Mouse (Mus musculus): ENCODE measurements around the gene Cxcr6.

Cxcr6 gene

DNA sequence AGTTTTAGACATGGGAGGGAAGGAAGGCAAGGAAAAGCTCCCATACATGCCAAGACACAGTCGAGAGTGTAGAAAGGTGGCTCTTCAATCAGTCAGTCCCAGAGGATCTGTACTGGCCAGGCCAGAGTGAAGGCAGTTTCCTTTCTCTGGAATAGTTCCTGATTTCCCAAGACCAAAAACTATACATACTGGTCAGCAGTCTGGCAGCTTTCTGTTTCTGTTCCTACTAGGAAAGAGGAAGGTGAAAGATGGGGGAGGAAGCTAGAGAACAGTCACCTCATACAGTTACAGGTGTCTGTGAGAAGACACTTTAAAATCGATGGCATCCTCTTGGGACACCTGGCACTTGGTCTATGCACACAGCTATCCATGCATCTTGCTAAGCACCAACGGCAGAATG, 9.2 kb downstream of the Cxcr6 start:
- in situ Hi-C loops (cut with MboI; ENCODE audit: unreplicated experiment in 2 of 2) = no loop called here

DNA sequence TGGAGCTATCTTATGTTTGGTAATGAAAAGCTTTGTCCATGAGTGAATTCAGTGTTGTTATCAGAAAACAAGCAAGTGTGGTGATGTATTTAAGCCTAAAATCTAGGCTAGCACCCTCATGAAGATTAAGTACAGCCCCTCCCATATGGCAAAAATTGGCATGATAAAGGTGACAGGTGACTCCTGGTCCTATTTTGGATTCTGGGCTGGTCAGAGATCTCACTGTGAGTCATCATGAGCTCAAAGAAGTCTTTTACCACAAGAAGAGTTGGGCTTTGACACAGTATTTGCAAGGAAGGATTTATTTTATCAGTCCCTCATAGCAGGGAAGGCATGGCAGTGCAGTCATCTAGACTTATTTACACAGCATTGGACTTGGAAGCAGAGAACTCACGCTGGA, 9.7 kb downstream of the Cxcr6 start:
- in situ Hi-C loops (cut with MboI; ENCODE audit: unreplicated experiment in 2 of 2) = no loop called here

DNA sequence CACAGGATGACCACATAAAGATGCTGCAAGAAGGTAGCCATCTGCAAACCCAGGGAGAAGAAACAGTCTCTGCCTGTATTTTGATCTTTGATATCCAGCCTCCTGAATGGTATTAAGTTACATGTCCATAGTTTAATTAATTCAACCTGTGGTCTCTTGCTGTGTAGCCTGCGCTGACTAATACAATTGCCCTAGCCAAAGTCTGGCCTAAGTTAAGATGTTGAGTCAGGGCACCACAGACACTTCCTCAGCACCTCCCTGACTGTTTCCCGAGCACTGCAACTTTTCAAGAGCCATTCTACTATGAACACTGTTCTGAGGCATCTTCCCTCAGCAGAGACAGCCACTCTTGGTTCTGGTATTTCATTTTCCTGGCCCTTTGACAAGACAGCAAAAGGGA, 12.3 kb downstream of the Cxcr6 start:
- in situ Hi-C loops (cut with MboI; ENCODE audit: unreplicated experiment in 2 of 2) = no loop called here

DNA sequence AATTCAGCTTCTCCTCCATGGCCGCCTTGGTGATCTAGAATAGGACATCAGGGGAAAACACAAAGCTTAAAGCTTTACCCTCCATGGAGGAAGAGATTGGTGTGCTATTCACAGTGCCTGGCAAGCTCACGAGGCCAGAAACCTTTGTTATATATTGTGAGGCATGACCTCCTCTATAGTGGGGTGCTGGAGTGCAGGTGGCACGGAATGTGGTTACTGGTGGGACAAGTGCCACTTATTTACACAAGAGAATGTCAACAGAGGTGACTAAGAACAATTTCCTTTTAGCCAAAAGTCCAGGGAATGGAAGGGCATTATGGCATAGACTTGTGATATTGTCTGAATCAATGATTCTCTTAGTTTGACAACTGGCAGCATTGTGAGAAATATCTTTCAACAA, 20.4 kb downstream of the Cxcr6 start:
- in situ Hi-C loops (cut with MboI; ENCODE audit: unreplicated experiment in 2 of 2) = no loop called here

DNA sequence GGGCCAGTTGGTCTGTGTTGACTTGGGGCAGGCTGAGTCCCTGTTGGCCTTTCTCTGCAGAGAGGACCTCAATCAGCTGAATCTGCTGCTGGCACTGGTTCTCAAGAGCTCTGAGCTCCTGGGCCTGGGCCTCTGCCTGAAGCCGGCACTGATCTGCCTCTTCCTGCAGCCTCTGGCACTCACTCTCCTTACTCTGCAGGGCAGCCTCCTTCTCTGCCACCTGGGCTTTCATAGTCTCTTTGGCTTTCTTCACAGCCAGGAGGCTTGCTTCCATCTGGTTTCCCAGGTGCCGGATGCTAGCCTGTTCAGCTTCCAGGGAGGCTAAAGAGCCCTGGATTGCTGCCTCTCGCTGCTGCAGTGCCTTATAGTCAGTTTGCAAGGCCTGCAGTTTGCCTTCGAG, 22.6 kb downstream of the Cxcr6 start:
- in situ Hi-C loops (cut with MboI; ENCODE audit: unreplicated experiment in 2 of 2) = no loop called here

DNA sequence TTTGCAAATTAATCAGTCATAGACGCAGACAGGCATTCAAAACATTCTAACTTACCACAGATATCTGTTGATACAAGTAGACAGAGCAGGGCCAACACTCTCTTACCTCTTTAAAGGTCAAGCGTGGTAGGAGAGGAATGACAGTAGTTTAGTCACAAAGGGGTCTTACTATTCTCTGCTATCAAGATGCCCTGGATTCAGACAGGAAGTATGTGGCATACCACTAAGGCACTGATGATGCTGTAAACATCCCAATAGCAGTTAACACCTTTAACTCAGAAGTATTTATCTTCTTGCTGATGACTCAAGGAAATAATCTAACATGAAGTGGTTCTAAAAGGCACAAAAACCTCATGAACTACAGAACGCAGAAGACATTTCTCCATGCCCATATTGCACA, 29.6 kb downstream of the Cxcr6 start:
- in situ Hi-C loops (cut with MboI; ENCODE audit: unreplicated experiment in 2 of 2) = no loop called here

DNA sequence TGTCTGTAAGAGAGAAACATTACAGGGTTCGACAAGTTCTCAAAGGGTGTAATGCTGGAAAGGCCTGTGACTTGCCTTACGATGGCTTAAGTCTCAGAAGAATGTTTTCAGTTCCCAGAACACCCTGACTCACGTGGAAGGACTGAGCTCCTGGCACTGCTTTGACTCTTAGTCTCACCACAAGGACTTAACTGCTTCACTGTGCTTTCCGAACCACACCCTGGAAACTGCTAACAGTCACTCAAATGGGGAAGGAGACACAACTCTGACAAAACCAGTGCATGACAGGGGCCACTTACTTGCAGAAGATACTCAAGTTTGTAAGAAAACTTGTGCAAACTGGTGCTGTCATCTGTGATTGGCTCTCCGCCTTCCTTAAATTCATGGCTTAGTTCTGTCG, 34.0 kb downstream of the Cxcr6 start:
- in situ Hi-C loops (cut with MboI; ENCODE audit: unreplicated experiment in 2 of 2) = no loop called here

DNA sequence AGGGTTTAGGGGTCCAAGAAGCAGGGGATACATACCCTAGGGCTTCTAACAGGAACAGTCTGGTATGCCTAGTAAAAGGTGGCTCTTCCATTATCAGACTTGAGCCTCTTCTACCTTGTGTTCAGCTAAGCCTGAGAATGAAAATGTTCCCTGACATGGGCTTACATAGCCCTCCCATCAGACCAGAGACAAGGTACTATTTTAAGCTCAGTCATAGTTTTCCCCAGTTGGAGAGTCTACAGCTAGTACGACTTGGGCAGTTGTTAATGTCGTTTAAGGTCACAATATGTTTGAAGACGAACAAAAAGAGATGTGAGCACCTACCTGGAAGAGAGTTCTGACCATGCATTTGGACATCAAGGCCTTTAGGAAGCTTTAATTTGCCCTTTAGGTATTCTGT, 38.2 kb downstream of the Cxcr6 start:
- in situ Hi-C loops (cut with MboI; ENCODE audit: unreplicated experiment in 2 of 2) = no loop called here

DNA sequence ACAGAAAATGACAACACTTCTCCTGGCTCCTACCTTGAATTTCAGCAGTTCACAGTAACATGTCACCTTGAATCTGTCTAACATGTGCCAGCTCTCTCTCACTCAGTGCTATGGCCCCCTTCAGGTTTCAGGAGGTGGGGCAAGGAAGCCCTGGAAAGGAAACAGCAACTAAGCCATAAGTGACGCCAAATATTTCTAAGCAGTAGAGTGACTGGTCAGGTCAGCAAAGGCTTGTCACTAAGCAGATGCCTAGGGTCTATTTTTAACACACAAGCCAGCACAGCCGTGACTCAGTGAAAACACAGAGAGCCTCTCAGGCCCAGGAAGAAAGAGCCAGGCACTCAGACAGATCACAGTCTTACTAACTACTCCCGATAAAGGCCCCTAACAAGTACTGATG, 38.8 kb downstream of the Cxcr6 start:
- in situ Hi-C loops (cut with MboI; ENCODE audit: unreplicated experiment in 2 of 2) = no loop called here

DNA sequence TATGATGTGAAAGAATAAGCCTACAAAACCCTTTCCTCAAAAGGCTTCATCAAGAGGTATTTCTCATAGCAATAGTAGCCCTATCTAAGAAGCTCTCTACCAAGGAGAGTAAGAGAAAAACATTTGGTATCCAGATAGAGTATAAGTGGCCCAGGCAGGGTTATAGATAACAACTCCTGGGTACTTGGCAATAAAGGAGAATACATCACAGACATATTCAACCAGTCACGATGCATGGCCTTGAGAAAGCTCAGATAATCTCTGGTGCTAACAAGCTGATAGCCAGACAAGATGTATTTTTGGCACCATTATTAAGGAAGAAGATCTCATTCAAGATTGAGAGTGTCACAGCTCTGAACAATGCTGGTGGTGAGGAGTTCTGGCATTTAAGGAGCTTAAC, 40.2 kb downstream of the Cxcr6 start:
- in situ Hi-C loops (cut with MboI; ENCODE audit: unreplicated experiment in 2 of 2) = no loop called here

DNA sequence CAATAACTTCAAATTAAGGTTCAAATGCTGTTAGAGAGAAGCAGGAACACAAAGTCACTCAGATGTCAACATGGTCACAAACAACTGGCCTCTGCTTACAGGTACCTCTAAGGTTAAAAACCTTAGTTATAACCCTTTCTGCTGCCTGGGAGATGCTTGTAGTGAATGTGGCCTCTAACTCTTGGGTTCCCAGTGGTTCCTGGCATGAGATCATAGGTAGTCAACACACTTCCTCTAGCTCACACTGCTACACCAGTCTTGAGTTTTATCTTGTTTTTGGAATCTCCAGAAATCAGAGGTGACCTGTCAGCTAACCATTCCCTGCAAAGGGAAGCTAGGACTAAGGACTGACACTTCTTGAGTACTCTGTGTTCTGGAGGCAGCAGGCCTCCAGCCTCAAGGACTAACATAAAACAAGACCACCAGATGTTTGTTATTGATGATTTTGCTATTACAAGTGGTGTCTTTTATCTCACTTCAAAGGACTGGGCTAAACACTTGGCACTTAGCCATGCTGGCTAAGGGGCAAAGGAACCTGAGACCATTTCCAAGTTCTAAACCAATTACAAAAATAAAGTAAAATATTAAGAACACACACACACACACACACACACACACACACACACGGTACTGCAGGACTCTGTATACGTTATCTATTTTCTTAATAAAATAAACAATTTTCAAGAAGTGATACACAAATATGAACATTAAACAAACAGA, 43.9 kb downstream of the Cxcr6 start:
- in situ Hi-C loops (cut with MboI; ENCODE audit: unreplicated experiment in 2 of 2) = no loop called here

DNA sequence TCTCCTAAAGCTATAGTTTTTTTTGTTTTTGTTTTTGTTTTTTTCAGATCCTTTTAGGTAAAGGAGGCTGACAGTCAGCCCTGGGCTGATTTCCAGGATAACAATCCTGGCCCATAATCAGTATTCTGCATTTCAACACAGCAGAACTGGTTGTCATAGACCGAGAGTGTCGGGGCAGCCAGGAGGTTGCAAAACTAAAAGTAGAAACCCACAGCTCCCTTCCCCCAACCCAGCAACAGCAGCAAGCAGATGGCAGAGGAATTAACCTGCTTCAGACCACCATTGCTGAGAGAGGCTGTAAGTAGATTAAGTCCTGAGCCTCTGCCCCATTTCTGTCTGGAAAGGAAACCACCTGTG, 44.4 kb downstream of the Cxcr6 start:
- in situ Hi-C loops (cut with MboI; ENCODE audit: unreplicated experiment in 2 of 2) = no loop called here

DNA sequence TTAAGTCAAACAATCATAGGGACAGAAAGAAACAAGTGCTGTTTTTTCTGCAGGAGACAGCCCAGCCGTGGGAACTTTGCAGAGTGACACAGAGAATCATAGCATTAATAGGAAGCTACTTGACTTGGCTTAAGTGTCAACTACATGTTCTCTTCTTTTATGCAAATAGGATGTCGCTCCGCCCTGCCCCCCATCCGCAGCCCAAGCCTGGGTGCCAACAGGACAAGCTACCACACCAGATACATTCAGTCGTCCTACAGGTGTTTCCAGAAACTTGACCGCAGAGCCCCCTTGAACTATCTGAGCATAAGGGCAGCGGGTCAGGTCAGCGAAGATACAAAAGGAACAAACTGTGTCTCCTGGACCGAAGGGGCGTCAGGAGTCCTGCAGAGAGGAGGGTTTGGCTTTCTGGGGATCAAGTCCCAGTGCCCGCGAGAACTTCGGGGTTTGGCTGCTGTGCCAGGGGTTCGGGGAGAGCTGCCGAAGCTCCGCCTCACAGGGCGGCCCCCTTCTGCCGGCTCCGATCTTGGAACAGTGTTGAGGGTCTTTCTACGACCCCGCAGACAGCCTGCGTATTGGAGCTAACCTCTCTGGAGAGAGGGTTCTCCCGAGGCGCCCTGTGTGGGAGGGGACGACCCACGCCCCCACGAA, 44.9 kb downstream of the Cxcr6 start:
- in situ Hi-C loops (cut with MboI; ENCODE audit: unreplicated experiment in 2 of 2) = no loop called here

DNA sequence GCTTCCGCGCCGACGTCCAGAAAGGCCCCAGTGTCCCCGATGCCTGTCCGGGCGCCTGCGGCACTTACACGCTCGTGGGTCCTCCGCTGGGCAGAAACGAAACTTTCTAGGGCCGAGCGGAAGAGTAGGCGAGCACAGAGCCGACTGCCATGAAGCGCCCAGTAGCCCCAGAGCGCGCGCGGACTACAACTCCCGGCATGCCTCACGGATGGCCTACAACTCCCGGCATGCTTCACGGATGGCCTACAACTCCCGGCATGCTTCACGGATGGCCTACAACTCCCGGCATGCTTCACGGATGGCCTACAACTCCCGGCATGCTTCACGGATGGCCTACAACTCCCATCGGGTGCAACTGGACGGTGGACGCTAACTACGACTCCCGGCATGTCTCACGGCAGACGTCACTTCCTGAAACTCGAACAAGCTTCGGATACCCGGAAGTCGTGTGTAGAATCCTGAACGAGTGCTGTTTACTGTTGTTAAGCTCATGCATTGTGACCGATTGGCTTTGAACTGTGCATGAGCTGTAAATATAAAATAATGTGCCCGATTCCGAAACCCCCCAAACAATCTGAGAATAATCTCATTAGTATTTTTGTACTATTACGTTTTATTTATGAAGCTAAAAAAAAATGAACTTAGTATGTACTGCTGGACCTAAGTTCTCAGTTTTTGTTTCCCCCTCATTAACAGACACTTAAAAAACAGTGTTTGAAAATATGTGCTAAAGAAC, 45.6 kb downstream of the Cxcr6 start, which contains the start of gene Fyco1:
Gene Fyco1, minus strand, starts transcription at position 187 of the 736 bp plus-strand sequence.
- in situ Hi-C loops (cut with MboI; ENCODE audit: unreplicated experiment in 2 of 2) = no loop called here

DNA sequence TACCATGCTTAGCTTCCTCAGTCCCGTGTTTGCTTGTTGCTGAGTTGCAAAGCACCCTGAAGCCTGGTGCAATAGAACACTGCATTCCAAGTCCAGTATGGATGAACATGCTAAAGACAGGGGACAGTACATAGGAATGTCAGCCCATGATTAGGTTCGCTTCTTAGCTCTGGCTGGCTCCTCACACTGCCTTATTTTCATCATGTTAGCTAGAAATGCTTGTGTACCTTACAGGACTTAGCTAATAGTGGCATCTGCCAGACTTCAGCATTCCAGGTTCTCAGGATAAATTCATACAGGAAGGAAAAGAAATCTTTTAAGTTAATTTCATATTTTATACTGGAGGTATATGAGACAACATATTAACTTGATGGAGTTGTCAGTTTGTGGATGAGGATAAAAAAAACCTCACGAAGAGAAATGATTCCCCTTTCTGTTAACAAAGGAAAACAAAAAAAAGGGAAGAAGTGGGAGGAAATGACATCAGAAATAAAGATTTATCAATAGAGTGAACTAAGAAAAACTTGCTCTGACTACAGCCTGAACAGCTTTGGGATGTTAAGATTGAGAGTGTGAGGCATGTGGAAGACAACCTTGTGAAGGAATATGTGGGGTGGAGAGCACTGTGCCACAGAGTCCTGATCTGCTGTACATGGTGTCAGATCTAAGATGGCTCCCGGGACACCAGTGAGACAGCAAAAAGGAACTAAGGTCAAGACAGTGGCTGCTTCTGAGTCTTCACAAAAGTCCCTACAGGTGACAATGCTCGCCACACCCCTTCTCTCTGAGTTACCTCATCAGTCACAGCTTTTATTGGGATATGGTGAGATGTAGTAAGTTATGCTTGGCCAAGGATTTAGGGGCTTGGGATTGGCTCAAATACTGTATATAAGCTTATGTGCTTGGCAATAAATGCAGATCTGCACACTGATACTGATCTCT, 46.4 kb downstream of the Cxcr6 start:
- in situ Hi-C loops (cut with MboI; ENCODE audit: unreplicated experiment in 2 of 2) = no loop called here

DNA sequence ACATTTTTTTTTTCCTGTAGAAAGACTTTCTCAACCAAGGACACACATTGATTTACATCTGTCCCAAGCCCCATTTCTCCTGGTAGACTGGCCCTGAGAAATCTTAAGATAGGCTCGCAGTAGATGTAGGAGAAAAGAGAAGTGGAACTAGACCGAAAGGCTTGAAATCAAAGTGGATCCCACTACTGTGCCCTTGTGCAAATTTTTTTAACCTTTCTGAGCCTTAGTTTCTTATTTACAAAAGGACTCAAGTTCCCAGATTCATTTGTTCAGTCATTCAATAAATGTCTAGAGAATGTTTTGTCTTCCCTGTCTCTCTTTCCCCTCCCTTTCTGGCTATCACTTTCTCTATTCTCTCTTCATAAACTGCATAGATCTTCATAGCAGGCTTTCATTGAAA, 50.6 kb downstream of the Cxcr6 start:
- in situ Hi-C loops (cut with MboI; ENCODE audit: unreplicated experiment in 2 of 2) = no loop called here

All from v-Abl transformed pro-B cells (cell line).